Mouse (Mus musculus) liver, embryonic 14.5 days (tissue): ENCODE measurements around the gene Cacna1c. TPM values are rescaled to one million over a fixed set of nuclear protein-coding genes. Genes with fewer than 3 reads are reported as not detected.

ENCODE experiments used
- ATAC-seq: fragments of 200-750 bp; cut with Nextera tagmentation; 2 replicates; pipeline ENCODE4 v1.8.0; 2017; ENCODE audit warnings: moderate number of reproducible peaks, mild to moderate bottlenecking, moderate library complexity; ENCODE audit not compliant: insufficient read depth
- DNase-seq, 3 experiments: peaks; one replicate each; pipeline ENCODE4 v3.0.0-alpha.2; 2012 to 2013; ENCODE audit warnings: low read depth in 3 of 3, low spot score in 3 of 3
- H3K27ac ChIP-seq: fragments of 300-500 bp; sonication (generic); 2 replicates; pipeline ENCODE4 v1.5.1; 2014; ENCODE audit warnings: moderate library complexity, mild to moderate bottlenecking, control low read depth, inconsistent platforms
- H3K27me3 ChIP-seq: fragments of 300-500 bp; sonication (generic); 2 replicates; pipeline ENCODE4 v1.6.1; 2014; ENCODE audit warnings: mild to moderate bottlenecking, low read length, moderate library complexity; ENCODE audit not compliant: control insufficient read depth, insufficient read depth
- H3K36me3 ChIP-seq: fragments of 300-500 bp; sonication (generic); replicated peaks from 2 replicates; pipeline ENCODE4 v1.6.1; 2014; ENCODE audit warnings: low read depth; ENCODE audit not compliant: control insufficient read depth, insufficient read depth
- H3K4me1 ChIP-seq, 2 experiments: fragments of 200-500 bp in 1 of 2; fragments of 300-500 bp in 1 of 2; sonication (generic) in 1 of 2; replicated peaks; 2 replicates each; pipeline ENCODE4 v1.6.1; 2012 to 2014; ENCODE audit warnings: antibody characterized with exemption in 1 of 2, inconsistent platforms in 1 of 2, low read length in 1 of 2; ENCODE audit not compliant: control insufficient read depth in 2 of 2, insufficient read depth in 2 of 2
- H3K4me2 ChIP-seq: fragments of 300-500 bp; sonication (generic); 2 replicates; pipeline ENCODE4 v1.6.1; 2014; ENCODE audit warnings: low read depth, mild to moderate bottlenecking, control low read depth, moderate library complexity
- H3K4me3 ChIP-seq, 2 experiments: fragments of 200-500 bp in 1 of 2; fragments of 300-500 bp in 1 of 2; sonication (generic) in 1 of 2; 2 replicates each; pipeline ENCODE4 v1.5.1; 2012 to 2014; ENCODE audit warnings: low read depth in 2 of 2, low read length in 2 of 2, mild to moderate bottlenecking in 2 of 2, control low read depth in 1 of 2, inconsistent platforms in 1 of 2, moderate library complexity in 1 of 2; ENCODE audit not compliant: insufficient read depth in 1 of 2
- H3K9ac ChIP-seq: fragments of 300-500 bp; sonication (generic); replicated peaks from 2 replicates; pipeline ENCODE4 v1.6.1; 2014; ENCODE audit warnings: mild to moderate bottlenecking, control low read depth, moderate library complexity
- H3K9me3 ChIP-seq: fragments of 300-500 bp; sonication (generic); 2 replicates; pipeline ENCODE4 v1.6.1; 2016; ENCODE audit warnings: low read length, mixed read lengths; ENCODE audit not compliant: control insufficient read depth
- CTCF ChIP-seq: IDR thresholded peaks from 2 replicates; pipeline ENCODE4 v1.5.1; 2016; ENCODE audit warnings: antibody characterized with exemption, low read depth, control low read depth
- EP300 ChIP-seq: IDR thresholded peaks from 2 replicates; pipeline ENCODE4 v1.6.1; 2016; ENCODE audit warnings: antibody characterized with exemption, low read depth
- WGBS: fragments of 180-500 bp; shearing (Covaris S2); extraction: QIAGEN DNeasy Blood & Tissue Kit; methylation state at CpG from one replicate; pipeline ENCODE4 v1.1.7; 2014; ENCODE audit not compliant: insufficient replicate concordance; 5-methylcytosine and 5-hydroxymethylcytosine counted together
- polyA plus RNA-seq, 2 experiments: library from polyadenylated mRNA; depleted of rRNA in 1 of 2; stranded (reverse) in 1 of 2; unstranded in 1 of 2; fragments of >200 nt; fragmentation: Nextera tagmentation in 1 of 2; extraction: Ambion mirVana in 1 of 2; gene quantifications; 2 replicates each; pipeline versions ENCODE4 v1.2.1 to v1.2.3; 2012 to 2014

The Cacna1c gene
- polyA plus RNA-seq, 2 experiments = 0.20 to 0.32 TPM

GRCm38 (mm10) chr6:118947286-118947685 lies 248.9 kb downstream of the Cacna1c start:
- no peaks in the 10 kb centered on the region for H3K9me3 ChIP-seq
- H3K27me3 ChIP-seq = no peaks in the 10 kb centered on the region
- H3K36me3 ChIP-seq = no peaks in the 10 kb centered on the region
- ATAC-seq (no peak), DNase-seq (no peak)
- no peak overlapping the region for H3K4me2 ChIP-seq
- H3K27ac ChIP-seq = no peak overlapping the region
- TF ChIP-seq CTCF = no peak
- no peak for TF ChIP-seq EP300
- 67% methylated on average over 8 of the region's 8 CpGs for WGBS
- H3K4me1 ChIP-seq = 0 out of 4 replicates have a peak, but pooled peaks cover 0 to 3% of the 10 kb centered on the region in 2 experiments
- no peak overlapping the region for H3K4me3 ChIP-seq
- H3K9ac ChIP-seq = no peak overlapping the region

DNA sequence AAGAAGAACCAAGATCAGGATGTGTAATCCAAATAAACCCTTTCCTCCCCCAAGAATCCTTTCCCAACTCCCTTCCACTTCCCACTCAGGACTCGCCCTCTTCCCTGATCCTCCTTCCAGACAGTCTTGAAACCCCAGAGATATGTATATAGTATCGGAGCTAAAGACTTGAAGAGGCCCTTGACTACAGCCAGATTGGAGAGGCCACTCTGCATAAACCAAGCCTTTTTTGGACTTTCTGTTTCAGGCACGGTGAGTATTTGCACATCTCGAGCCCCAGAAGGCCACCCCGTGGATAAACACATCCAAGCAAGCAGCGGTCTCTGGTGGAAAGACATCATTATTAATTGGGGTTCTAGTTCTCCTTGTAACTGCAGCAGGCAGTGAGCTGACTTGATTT lies 249.6 kb downstream of the Cacna1c start:
- no peak for ATAC-seq
- Histone ChIP-seq H3K4me3 (no peak overlapping the region), H3K36me3 (no peaks in the 10 kb centered on the region), H3K9me3 (no peaks in the 10 kb centered on the region), H3K4me2 (no peak overlapping the region), H3K4me1 (0 out of 4 replicates have a peak, but pooled peaks cover 0 to 3% of the 10 kb centered on the region in 2 experiments), H3K27ac (no peak overlapping the region), H3K9ac (no peak overlapping the region), H3K27me3 (no peaks in the 10 kb centered on the region)
- WGBS = 60% methylated on average over 6 of the region's 6 CpGs
- no peak for TF ChIP-seq EP300
- TF ChIP-seq CTCF = no peak
- DNase-seq = no peak

GRCm38 (mm10) chr6:118944093-118944492 lies 252.1 kb downstream of the Cacna1c start:
- Histone ChIP-seq H3K36me3 (no peaks in the 10 kb centered on the region), H3K9ac (no peak overlapping the region), H3K27me3 (no peaks in the 10 kb centered on the region), H3K4me3 (no peak overlapping the region), H3K9me3 (no peaks in the 10 kb centered on the region), H3K27ac (no peak overlapping the region), H3K4me1 (0 out of 4 replicates have a peak, but pooled peaks cover 0 to 1% of the 10 kb centered on the region in 2 experiments), H3K4me2 (no peak overlapping the region)
- DNase-seq (no peak), ATAC-seq (no peak)
- WGBS = 64% methylated on average over 4 of the region's 4 CpGs
- TF ChIP-seq EP300 (no peak), CTCF (no peak)

DNA sequence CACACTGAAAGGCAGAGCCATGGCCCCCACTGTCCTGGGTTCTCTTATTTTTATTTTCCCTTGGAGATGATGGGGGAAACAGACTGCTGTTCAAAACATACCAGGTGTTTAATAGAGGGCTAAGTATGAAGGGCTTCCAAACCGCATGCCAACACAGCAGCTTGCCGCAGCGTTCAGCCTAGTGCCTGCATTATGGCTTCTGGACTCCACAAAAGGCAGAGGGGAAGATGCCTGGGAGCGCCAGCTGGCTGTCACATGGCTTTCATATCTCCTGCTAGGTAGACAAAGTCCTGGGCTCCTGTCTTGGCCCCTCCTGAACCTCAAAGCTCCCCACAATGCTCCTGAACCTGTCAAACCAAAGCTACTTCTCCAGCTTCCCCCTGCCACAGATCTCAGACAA lies 254.4 kb downstream of the Cacna1c start:
- no peak for ATAC-seq
- no peaks in the 10 kb centered on the region for H3K36me3 ChIP-seq
- H3K27me3 ChIP-seq = no peaks in the 10 kb centered on the region
- TF ChIP-seq EP300 (no peak), CTCF (no peak)
- no peak overlapping the region for H3K9ac ChIP-seq
- H3K27ac ChIP-seq = no peak overlapping the region
- no peak overlapping the region for H3K4me3 ChIP-seq
- no peak overlapping the region for H3K4me2 ChIP-seq
- no peak for DNase-seq
- no peaks in the 10 kb centered on the region for H3K9me3 ChIP-seq
- WGBS = 76% methylated on average over 4 of the region's 4 CpGs
- no peaks in the 10 kb centered on the region for H3K4me1 ChIP-seq

DNA sequence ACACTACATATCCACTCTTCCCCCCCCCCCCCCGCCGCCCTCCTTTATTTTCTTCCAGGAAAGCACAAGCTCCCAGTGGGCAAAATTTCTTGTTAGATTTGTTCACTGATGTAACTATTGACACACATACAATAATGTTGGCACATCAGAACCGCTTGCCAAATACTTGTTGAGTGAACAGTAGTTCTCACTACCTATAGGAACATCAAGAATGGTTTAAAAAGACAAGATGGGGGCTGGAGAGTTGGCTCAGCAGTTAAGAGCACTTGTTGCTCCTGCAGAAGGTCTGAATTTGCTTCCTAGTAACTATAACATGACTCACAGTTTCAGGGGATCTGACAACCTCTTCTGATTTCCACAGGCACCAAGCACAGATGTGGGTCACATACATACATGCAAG lies 255.2 kb downstream of the Cacna1c start:
- WGBS = 62% methylated on average over 3 of the region's 3 CpGs
- H3K9ac ChIP-seq = no peak overlapping the region
- no peak overlapping the region for H3K4me2 ChIP-seq
- H3K4me3 ChIP-seq = no peak overlapping the region
- H3K36me3 ChIP-seq = no peaks in the 10 kb centered on the region
- H3K9me3 ChIP-seq = no peaks in the 10 kb centered on the region
- DNase-seq = no peak
- no peak for TF ChIP-seq CTCF
- H3K27ac ChIP-seq = no peak overlapping the region
- no peaks in the 10 kb centered on the region for H3K4me1 ChIP-seq
- H3K27me3 ChIP-seq = no peaks in the 10 kb centered on the region
- ATAC-seq = no peak
